Mouse (Mus musculus) limb, embryonic 14.5 days (tissue): Measurements from ENCODE around the gene Def8. TPM values are rescaled to one million over a fixed set of nuclear protein-coding genes. Genes with fewer than 3 reads are reported as not detected.

ENCODE experiments used
- ATAC-seq: fragments of 200-750 bp; cut with Nextera tagmentation; 2 replicates; pipeline ENCODE4 v1.8.0; 2017; ENCODE audit warnings: low read depth, moderate number of reproducible peaks, moderate TSS enrichment; ENCODE audit not compliant: low FRiP score
- DNase-seq: peaks from one replicate; pipeline ENCODE4 v3.0.0-alpha.2; 2015; ENCODE audit warnings: low spot score
- H3K27ac ChIP-seq: fragments of 300-500 bp; sonication (generic); replicated peaks from 2 replicates; pipeline ENCODE4 v1.5.1; 2014; ENCODE audit warnings: low read depth, mild to moderate bottlenecking, low read length, moderate library complexity, mixed read lengths
- H3K27me3 ChIP-seq: fragments of 300-500 bp; sonication (generic); 2 replicates; pipeline ENCODE4 v1.6.1; 2014; ENCODE audit warnings: low read length, mixed read lengths; ENCODE audit not compliant: control insufficient read depth, insufficient read depth
- H3K36me3 ChIP-seq: fragments of 300-500 bp; sonication (generic); 2 replicates; pipeline ENCODE4 v1.6.1; 2014; ENCODE audit warnings: mild to moderate bottlenecking, low read length, moderate library complexity, mixed read lengths; ENCODE audit not compliant: control insufficient read depth, insufficient read depth
- H3K4me1 ChIP-seq: fragments of 300-500 bp; sonication (generic); 2 replicates; pipeline ENCODE4 v1.6.1; 2014; ENCODE audit warnings: antibody characterized with exemption, low read length, mixed read lengths; ENCODE audit not compliant: control insufficient read depth, insufficient read depth
- H3K4me2 ChIP-seq: fragments of 300-500 bp; sonication (generic); replicated peaks from 2 replicates; pipeline ENCODE4 v1.6.1; 2014; ENCODE audit warnings: low read depth, mild to moderate bottlenecking, low read length, moderate library complexity; ENCODE audit not compliant: severe bottlenecking
- H3K4me3 ChIP-seq: fragments of 300-500 bp; sonication (generic); replicated peaks from 2 replicates; pipeline ENCODE4 v1.5.1; 2014; ENCODE audit warnings: low read length
- H3K9ac ChIP-seq: fragments of 300-500 bp; sonication (generic); 2 replicates; pipeline ENCODE4 v1.6.1; 2014; ENCODE audit warnings: mild to moderate bottlenecking, low read depth, low read length, moderate library complexity; ENCODE audit not compliant: severe bottlenecking
- H3K9me3 ChIP-seq: fragments of 300-500 bp; sonication (generic); 2 replicates; pipeline ENCODE4 v1.6.1; 2016; ENCODE audit warnings: low read length; ENCODE audit not compliant: control insufficient read depth
- POLR2A ChIP-seq: fragments of 200-500 bp; IDR thresholded peaks from 2 replicates; pipeline ENCODE4 v1.8.0; 2012; ENCODE audit warnings: inconsistent platforms, mild to moderate bottlenecking, moderate library complexity, borderline replicate concordance; ENCODE audit not compliant: insufficient read depth, insufficient read length; ENCODE audit errors: extremely low read depth
- WGBS: fragments of 180-500 bp; shearing (Covaris S2); extraction: QIAGEN DNeasy Blood & Tissue Kit; methylation state at CpG from one replicate; pipeline ENCODE4 v1.1.7; 2014; 5-methylcytosine and 5-hydroxymethylcytosine counted together
- polyA plus RNA-seq, 2 experiments: library from polyadenylated mRNA; depleted of rRNA in 1 of 2; stranded (reverse) in 1 of 2; unstranded in 1 of 2; fragments of >200 nt; fragmentation: Nextera tagmentation in 1 of 2; extraction: Ambion mirVana in 1 of 2; gene quantifications; 2 replicates each; pipeline versions ENCODE4 v1.2.1 to v1.2.3; 2012 to 2014

Def8 gene
- polyA plus RNA-seq, 2 experiments, result 37.1 to 42.2 TPM

DNA sequence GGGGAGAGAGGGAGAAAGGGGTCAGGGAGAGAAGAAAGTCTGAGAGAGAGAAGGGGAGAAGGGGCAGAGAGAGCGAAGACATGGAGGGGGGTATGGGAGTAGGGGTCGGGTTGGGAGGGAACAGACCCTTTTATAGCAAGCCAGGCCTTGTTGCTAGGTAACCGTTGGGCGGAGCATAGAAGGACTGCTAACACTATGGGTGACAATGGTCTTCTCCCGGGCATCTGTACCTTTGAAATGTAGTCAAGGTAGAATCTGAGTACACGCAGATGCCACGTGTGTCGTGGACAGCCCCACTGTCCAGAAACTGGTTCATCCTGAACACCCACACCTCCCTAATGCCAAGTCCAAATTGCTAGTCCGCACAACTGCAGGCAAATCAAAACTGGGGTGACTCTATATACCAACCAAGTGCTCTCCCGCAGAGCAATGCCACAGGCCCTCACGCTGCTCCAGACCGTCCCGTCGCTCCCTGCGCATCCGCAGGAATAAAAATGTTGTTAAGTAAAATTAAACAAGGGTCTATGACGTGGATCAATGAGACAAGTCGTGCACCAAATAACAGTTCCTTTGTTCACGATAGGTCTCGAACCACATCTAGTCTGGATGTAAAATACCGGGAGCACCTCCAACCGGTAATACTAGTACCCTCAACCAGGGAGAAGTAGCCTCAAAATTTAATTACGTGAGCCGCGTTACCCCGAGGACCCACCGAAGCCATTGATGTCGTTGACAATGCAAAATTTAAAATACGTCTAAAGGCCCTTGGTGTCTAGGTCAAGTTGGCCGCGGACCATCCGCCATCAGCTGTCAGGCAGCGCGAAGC is 53.8 kb downstream of the Def8 start:
- Histone ChIP-seq H3K4me3 (peak overlapping the region; percentile 90), H3K4me1 (peaks cover 10% of the 10 kb centered on the region), H3K4me2 (peak overlapping the region; percentile 81), H3K27me3 (no peaks in the 10 kb centered on the region), H3K27ac (no peak overlapping the region; the same call in 1 of the 2 replicates), H3K9me3 (no peaks in the 10 kb centered on the region), H3K9ac (peak overlapping the region; percentile 78), H3K36me3 (peaks cover 16% of the 10 kb centered on the region)
- 9% methylated on average over 34 of the region's 34 CpGs for WGBS
- ATAC-seq, result peak; percentile 45
- no peak for TF ChIP-seq POLR2A
- peak; percentile 6 for DNase-seq

DNA sequence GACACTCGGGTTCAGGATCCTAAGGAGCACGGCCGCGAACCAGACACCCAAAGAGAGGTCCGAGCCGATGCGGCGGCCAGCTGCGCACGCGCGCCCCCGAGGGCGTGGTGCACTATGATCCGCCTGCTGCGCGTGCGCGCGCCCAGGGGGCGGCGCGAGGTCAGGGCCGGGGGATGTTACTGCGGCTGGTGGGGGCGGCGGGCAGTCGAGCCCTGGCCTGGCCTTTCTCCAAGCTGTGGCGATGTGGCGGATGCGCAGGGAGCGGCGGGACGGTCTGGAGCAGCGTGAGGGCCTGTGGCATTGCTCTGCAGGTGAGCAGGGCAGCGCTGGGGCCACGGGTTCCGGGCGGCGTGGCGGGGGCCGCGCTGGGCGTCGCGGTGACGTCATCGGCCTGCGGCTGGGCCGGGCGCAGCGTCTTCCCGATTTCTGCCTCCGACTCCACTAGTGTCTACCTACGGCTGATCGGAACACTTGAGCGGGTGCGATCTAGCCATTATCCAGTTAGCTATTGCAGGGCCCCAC is 54.5 kb downstream of the Def8 start, which contains the start of gene Afg3l1:
Gene Afg3l1, plus strand, starts transcription at position 167 of the 522 bp plus-strand sequence.
- Histone ChIP-seq H3K4me1 (peaks cover 10% of the 10 kb centered on the region), H3K4me3 (peak within 1 kb of the TSS; percentile 90), H3K27ac (peak within 1 kb of the TSS; percentile 90), H3K9ac (peak within 1 kb of the TSS; percentile 78), H3K36me3 (peaks cover 23% of the 10 kb centered on the region), H3K27me3 (no peaks in the 10 kb centered on the region), H3K4me2 (peak within 1 kb of the TSS; percentile 81), H3K9me3 (no peaks in the 10 kb centered on the region)
- under 1% methylated on average over 41 of the region's 58 CpGs for WGBS
- peak; percentile 76; the same call in 1 of the 2 replicates for TF ChIP-seq POLR2A
- ATAC-seq (peak; percentile 93), DNase-seq (peak; percentile 89)

GRCm38 (mm10) chr8:123478456-123479218 is 55.3 kb downstream of the Def8 start:
- 33% methylated on average over 16 of the region's 16 CpGs for WGBS
- H3K36me3 ChIP-seq, result peaks cover 29% of the 10 kb centered on the region
- no peaks in the 10 kb centered on the region for H3K27me3 ChIP-seq
- H3K9me3 ChIP-seq, result no peaks in the 10 kb centered on the region
- peaks cover 10% of the 10 kb centered on the region for H3K4me1 ChIP-seq
- H3K4me3 ChIP-seq, result peak overlapping the region; percentile 90
- peak overlapping the region; percentile 81 for H3K4me2 ChIP-seq
- ATAC-seq (no peak), DNase-seq (peak; percentile 20)
- no peak for TF ChIP-seq POLR2A
- peak overlapping the region; percentile 90; the same call in 1 of the 2 replicates for H3K27ac ChIP-seq
- H3K9ac ChIP-seq, result peak overlapping the region; percentile 78

- TF ChIP-seq POLR2A, result no peak
- Histone ChIP-seq H3K4me2 (no peak overlapping the region), H3K4me3 (no peak overlapping the region), H3K36me3 (peaks cover 67% of the 10 kb centered on the region), H3K9me3 (no peaks in the 10 kb centered on the region), H3K4me1 (peaks cover 10% of the 10 kb centered on the region), H3K9ac (no peak overlapping the region), H3K27ac (no peak overlapping the region), H3K27me3 (no peaks in the 10 kb centered on the region)
- WGBS, result 86% methylated on average over 7 of the region's 7 CpGs
- ATAC-seq, result no peak
- DNase-seq, result no peak
Observed at GRCm38 (mm10) chr8:123482627-123483026, 59.3 kb downstream of the Def8 start.
